Mouse (Mus musculus): ENCODE measurements around the gene St6galnac3.

Gene St6galnac3

GRCm38 (mm10) chr3:153289971-153290370 lies 435.0 kb downstream of the St6galnac3 start:
- no peak for DNase-seq (ENCODE audit: inconsistent ontology term)

- DNase-seq (ENCODE audit: inconsistent ontology term), result no peak
Measured at GRCm38 (mm10) chr3:153287564-153287963, 437.4 kb downstream of the St6galnac3 start.

- DNase-seq (ENCODE audit: inconsistent ontology term), result no peak
Measured at GRCm38 (mm10) chr3:153287081-153287480, 437.9 kb downstream of the St6galnac3 start.

- DNase-seq (ENCODE audit: inconsistent ontology term), result no peak
Measured at GRCm38 (mm10) chr3:153282123-153282765, 442.7 kb downstream of the St6galnac3 start.

- DNase-seq (ENCODE audit: inconsistent ontology term), result no peak
Measured at GRCm38 (mm10) chr3:153278249-153278648, 446.7 kb downstream of the St6galnac3 start.

- DNase-seq (ENCODE audit: inconsistent ontology term), result peak; percentile 51
Measured at GRCm38 (mm10) chr3:153277389-153277999, 447.5 kb downstream of the St6galnac3 start.

- DNase-seq (ENCODE audit: inconsistent ontology term), result no peak
Measured at GRCm38 (mm10) chr3:153276830-153277388, 448.1 kb downstream of the St6galnac3 start.

GRCm38 (mm10) chr3:153276101-153276829 lies 448.7 kb downstream of the St6galnac3 start:
- DNase-seq (ENCODE audit: inconsistent ontology term), result no peak

GRCm38 (mm10) chr3:153272241-153272640 lies 452.7 kb downstream of the St6galnac3 start:
- DNase-seq (ENCODE audit: inconsistent ontology term), result no peak

- no peak for DNase-seq (ENCODE audit: inconsistent ontology term)
Measured at GRCm38 (mm10) chr3:153267397-153267796, 457.6 kb downstream of the St6galnac3 start.

GRCm38 (mm10) chr3:153261985-153262384 lies 463.0 kb downstream of the St6galnac3 start:
- no peak for DNase-seq (ENCODE audit: inconsistent ontology term)

GRCm38 (mm10) chr3:153260225-153260933 lies 464.6 kb downstream of the St6galnac3 start:
- DNase-seq (ENCODE audit: inconsistent ontology term), result peak; percentile 55

GRCm38 (mm10) chr3:153255910-153256309 lies 469.1 kb downstream of the St6galnac3 start:
- DNase-seq (ENCODE audit: inconsistent ontology term), result no peak

GRCm38 (mm10) chr3:153251653-153252052 lies 473.3 kb downstream of the St6galnac3 start:
- DNase-seq (ENCODE audit: inconsistent ontology term), result no peak

GRCm38 (mm10) chr3:153250598-153251257 lies 474.2 kb downstream of the St6galnac3 start:
- peak; percentile 69 for DNase-seq (ENCODE audit: inconsistent ontology term)

- DNase-seq (ENCODE audit: inconsistent ontology term), result no peak
Measured at GRCm38 (mm10) chr3:153248866-153249265, 476.1 kb downstream of the St6galnac3 start.

GRCm38 (mm10) chr3:153248029-153248428 lies 476.9 kb downstream of the St6galnac3 start:
- DNase-seq (ENCODE audit: inconsistent ontology term), result no peak

GRCm38 (mm10) chr3:153242524-153242923 lies 482.4 kb downstream of the St6galnac3 start:
- DNase-seq (ENCODE audit: inconsistent ontology term), result no peak

- DNase-seq (ENCODE audit: inconsistent ontology term), result no peak
Measured at GRCm38 (mm10) chr3:153241134-153241533, 483.8 kb downstream of the St6galnac3 start.

- peak; percentile 3 for DNase-seq (ENCODE audit: inconsistent ontology term)
Measured at GRCm38 (mm10) chr3:153240366-153240765, 484.6 kb downstream of the St6galnac3 start.

- no peak for DNase-seq (ENCODE audit: inconsistent ontology term)
Measured at GRCm38 (mm10) chr3:153238381-153238780, 486.6 kb downstream of the St6galnac3 start.

All from Muller cell, postnatal 12 days (primary cell).